Mouse (Mus musculus): ENCODE data around the gene Epb41l5. TPM values are rescaled to one million over a fixed set of nuclear protein-coding genes. Genes with fewer than 3 reads are reported as not detected.

Gene Epb41l5
- total RNA-seq, 2 experiments from 2014 or later: 3.2 to 3.9 TPM

- TF ChIP-seq CTCF (IDR thresholded peaks at IDR 0.05): no peak
- no peak for DNase-seq
- H3K27ac ChIP-seq: no peak overlapping the region
- intact Hi-C loops (cut with DNase I): no loop called here
- H3K4me3 ChIP-seq: no peak overlapping the region
Measured at GRCm38 (mm10) chr1:119540836-119541557, 107.8 kb downstream of the Epb41l5 start.

- intact Hi-C loops (cut with DNase I): no loop called here
- no peak overlapping the region for H3K27ac ChIP-seq
- DNase-seq: no peak
- H3K4me3 ChIP-seq: no peak overlapping the region
- no peak for TF ChIP-seq CTCF (IDR thresholded peaks at IDR 0.05)
Measured at GRCm38 (mm10) chr1:119539252-119539651, 109.5 kb downstream of the Epb41l5 start.

- Histone ChIP-seq H3K4me3 (no peak overlapping the region), H3K27ac (no peak overlapping the region)
- intact Hi-C loops (cut with DNase I): no loop called here
- no peak for DNase-seq
- TF ChIP-seq CTCF (IDR thresholded peaks at IDR 0.05): no peak
Measured at GRCm38 (mm10) chr1:119537651-119538050, 111.1 kb downstream of the Epb41l5 start.

- no peak for TF ChIP-seq CTCF (IDR thresholded peaks at IDR 0.05)
Measured at GRCm38 (mm10) chr1:119536122-119536521, 112.7 kb downstream of the Epb41l5 start.

GRCm38 (mm10) chr1:119534341-119534740, 114.5 kb downstream of the Epb41l5 start:
- no peak for DNase-seq
- intact Hi-C loops (cut with DNase I): no loop called here
- Histone ChIP-seq H3K4me3 (no peak overlapping the region), H3K27ac (no peak overlapping the region)
- no peak for TF ChIP-seq CTCF (IDR thresholded peaks at IDR 0.05)

More at GRCm38 (mm10) chr1:119536122-119536521, 112.7 kb downstream of the Epb41l5 start:
- no peak overlapping the region for H3K4me3 ChIP-seq
- intact Hi-C loops (cut with DNase I): no loop called here
- H3K27ac ChIP-seq: no peak overlapping the region
- no peak for DNase-seq

- intact Hi-C loops (cut with DNase I): no loop called here
- DNase-seq: no peak
- Histone ChIP-seq H3K27ac (no peak overlapping the region), H3K4me3 (no peak overlapping the region)
- TF ChIP-seq CTCF (IDR thresholded peaks at IDR 0.05): no peak
Measured at GRCm38 (mm10) chr1:119533093-119533805, 115.6 kb downstream of the Epb41l5 start.

- no peak for DNase-seq
- H3K4me3 ChIP-seq: no peak overlapping the region
- intact Hi-C loops (cut with DNase I): no loop called here
- TF ChIP-seq CTCF (IDR thresholded peaks at IDR 0.05): no peak
- H3K27ac ChIP-seq: no peak overlapping the region
Measured at GRCm38 (mm10) chr1:119532165-119532564, 116.6 kb downstream of the Epb41l5 start.

GRCm38 (mm10) chr1:119530941-119531340, 117.9 kb downstream of the Epb41l5 start:
- H3K4me3 ChIP-seq: no peak overlapping the region
- no peak for DNase-seq
- TF ChIP-seq CTCF (IDR thresholded peaks at IDR 0.05): no peak
- intact Hi-C loops (cut with DNase I): no loop called here
- no peak overlapping the region for H3K27ac ChIP-seq

- Histone ChIP-seq H3K4me3 (peak within 1 kb of the TSS; percentile 97), H3K27ac (peak within 1 kb of the TSS; percentile 96)
- intact Hi-C loops (cut with DNase I): loop anchor here (5.0 kb wide), 1 partner anchor 34 kb away; no protein-coding TSS in a partner anchor
- TF ChIP-seq CTCF (IDR thresholded peaks at IDR 0.05): no peak
- peak; percentile 95 for DNase-seq
Measured at GRCm38 (mm10) chr1:119525689-119526591, 122.9 kb downstream of the Epb41l5 start, which contains the start of gene Tmem185b. Gene Tmem185b (plus strand): TSS chr1:119526160.

- intact Hi-C loops (cut with DNase I): loop anchor here (5.0 kb wide), 1 partner anchor 33 kb away; no protein-coding TSS in a partner anchor
- H3K4me3 ChIP-seq: peak overlapping the region; percentile 97
- no peak; the same call in 1 of the 2 replicates for TF ChIP-seq CTCF (IDR thresholded peaks at IDR 0.05)
- H3K27ac ChIP-seq: peak overlapping the region; percentile 96
- DNase-seq: peak; percentile 35
Measured at GRCm38 (mm10) chr1:119525004-119525444, 123.8 kb downstream of the Epb41l5 start.

GRCm38 (mm10) chr1:119523826-119524225, 125.0 kb downstream of the Epb41l5 start:
- H3K27ac ChIP-seq: no peak overlapping the region
- no peak for DNase-seq
- H3K4me3 ChIP-seq: no peak overlapping the region
- intact Hi-C loops (cut with DNase I): loop anchor here (5.0 kb wide), 1 partner anchor 52 kb away; no protein-coding TSS in a partner anchor
- no peak for TF ChIP-seq CTCF (IDR thresholded peaks at IDR 0.05)

GRCm38 (mm10) chr1:119523369-119523768, 125.4 kb downstream of the Epb41l5 start:
- TF ChIP-seq CTCF (IDR thresholded peaks at IDR 0.05): no peak
- DNase-seq: no peak
- intact Hi-C loops (cut with DNase I): loop anchor here (5.0 kb wide), 1 partner anchor 51 kb away; no protein-coding TSS in a partner anchor
- H3K4me3 ChIP-seq: no peak overlapping the region
- no peak overlapping the region for H3K27ac ChIP-seq

Data from gastrocnemius, adult 2 months (tissue).